Mouse (Mus musculus) hindbrain, embryonic 10.5 days (tissue): Measurements from ENCODE around the gene Slc25a28. TPM values are rescaled to one million over a fixed set of nuclear protein-coding genes. Genes with fewer than 3 reads are reported as not detected.

ENCODE experiments used
- DNase-seq: peaks from one replicate; pipeline ENCODE4 v3.0.0-alpha.2; 2017; ENCODE audit warnings: low spot score
- H3K27ac ChIP-seq: fragments of 300-500 bp; sonication (generic); 2 replicates; pipeline ENCODE4 v1.5.1; 2016; ENCODE audit warnings: mild to moderate bottlenecking, moderate library complexity
- H3K27me3 ChIP-seq: fragments of 300-500 bp; sonication (generic); 2 replicates; pipeline ENCODE4 v1.6.1; 2016; ENCODE audit warnings: mild to moderate bottlenecking; ENCODE audit not compliant: poor library complexity, insufficient read depth, severe bottlenecking
- H3K36me3 ChIP-seq: fragments of 300-500 bp; sonication (generic); 2 replicates; pipeline ENCODE4 v1.6.1; 2016; ENCODE audit warnings: mild to moderate bottlenecking, moderate library complexity
- H3K4me1 ChIP-seq: fragments of 300-500 bp; sonication (generic); replicated peaks from 2 replicates; pipeline ENCODE4 v1.6.1; 2016; ENCODE audit warnings: mild to moderate bottlenecking
- H3K4me3 ChIP-seq: fragments of 300-500 bp; sonication (generic); 2 replicates; pipeline ENCODE4 v1.5.1; 2016; ENCODE audit warnings: mild to moderate bottlenecking, moderate library complexity
- H3K9me3 ChIP-seq: fragments of 300-500 bp; sonication (generic); 2 replicates; pipeline ENCODE4 v1.6.1; 2016; ENCODE audit warnings: mild to moderate bottlenecking, moderate library complexity
- WGBS: fragments of 180-500 bp; shearing (Covaris S2); methylation state at CpG from one replicate; pipeline ENCODE4 v1.1.7; 2016; 5-methylcytosine and 5-hydroxymethylcytosine counted together
- polyA plus RNA-seq: library from polyadenylated mRNA; unstranded; fragments of >200 nt; fragmentation: Nextera tagmentation; extraction: Ambion mirVana; gene quantifications from 2 replicates; pipeline ENCODE4 v1.2.1, GENCODE M21; 2016

Slc25a28 gene
- polyA plus RNA-seq, 1 experiment from 2014 or later: 12.3 TPM

DNA sequence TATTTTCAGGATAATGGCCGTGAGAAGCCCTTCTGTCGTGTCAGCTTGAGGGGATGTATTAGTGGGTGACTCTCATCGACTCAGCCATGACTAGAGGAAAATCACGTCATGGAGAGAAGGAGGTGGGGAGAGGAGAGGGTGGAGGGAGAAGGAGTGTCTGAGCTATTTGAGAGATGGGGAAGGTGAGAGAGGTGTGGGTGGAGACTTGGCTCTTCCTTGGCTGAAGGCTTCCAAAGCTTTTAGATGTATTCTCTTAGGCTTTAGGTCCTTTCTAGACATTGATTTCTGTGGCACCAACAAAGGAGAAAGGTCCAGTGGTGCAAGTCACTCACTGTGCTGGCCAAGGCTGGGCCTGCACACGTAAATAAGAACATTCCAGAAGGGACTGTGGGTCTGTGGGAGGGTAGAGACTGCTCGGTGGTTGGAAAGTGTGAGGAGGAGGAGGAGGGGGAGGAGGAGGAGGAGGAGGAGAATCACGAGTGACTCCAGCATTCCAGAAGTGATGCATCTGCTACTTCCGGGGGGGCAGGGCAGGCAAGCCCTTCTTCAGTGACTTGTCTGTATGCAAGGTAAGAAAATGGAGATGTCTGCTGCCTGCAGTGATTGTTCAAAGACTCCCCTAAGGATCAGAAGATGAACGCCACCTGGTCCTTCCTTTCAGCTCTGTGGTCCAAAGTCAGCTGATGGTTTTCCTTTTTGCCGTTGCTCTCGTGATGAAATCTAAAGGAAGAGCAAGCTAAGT lies 24.5 kb upstream of the Slc25a28 start:
- peaks cover 5% of the 10 kb centered on the region; the same call in 1 of the 2 replicates for H3K9me3 ChIP-seq
- peaks cover 8% of the 10 kb centered on the region for H3K4me1 ChIP-seq
- no peak overlapping the region for H3K27ac ChIP-seq
- 78% methylated on average over 11 of the region's 11 CpGs for WGBS
- no peak overlapping the region for H3K4me3 ChIP-seq
- no peaks in the 10 kb centered on the region for H3K27me3 ChIP-seq
- DNase-seq: no peak
- peaks cover 49% of the 10 kb centered on the region for H3K36me3 ChIP-seq

DNA sequence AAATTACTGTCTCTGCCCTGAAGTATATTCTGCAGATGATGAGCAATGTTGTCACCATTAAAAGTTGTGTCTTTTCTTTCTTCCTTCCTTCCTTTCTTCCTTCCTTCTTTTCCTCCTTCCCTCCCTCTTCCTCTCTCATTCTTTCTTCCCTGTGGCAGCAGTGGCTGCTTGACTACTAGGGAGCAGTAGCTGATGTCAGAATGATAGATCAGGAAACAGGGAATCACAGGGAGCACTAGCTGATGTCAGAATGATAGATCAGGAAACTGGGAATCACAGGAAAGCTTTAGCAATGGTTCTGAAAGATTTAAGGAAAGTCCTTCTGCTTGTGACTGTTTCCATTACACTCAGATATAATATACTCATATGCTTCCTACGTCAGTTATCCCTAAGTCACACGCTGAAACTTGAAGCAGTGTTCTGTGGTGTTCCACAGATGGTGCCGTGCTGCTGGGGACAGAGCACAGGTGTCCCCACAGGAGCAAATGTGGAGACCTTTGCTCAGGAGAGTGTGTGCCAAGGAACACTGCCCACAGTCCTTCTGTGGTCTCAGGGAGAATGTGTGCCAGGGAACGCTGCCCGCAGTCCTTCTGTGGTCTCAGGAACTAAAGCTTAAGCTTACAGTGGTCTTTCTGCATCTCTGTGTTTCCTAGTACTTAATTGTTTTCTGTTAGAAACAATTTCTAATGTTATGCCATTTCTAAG lies 23.1 kb upstream of the Slc25a28 start:
- Histone ChIP-seq H3K27me3 (no peaks in the 10 kb centered on the region), H3K9me3 (0 out of 2 replicates have a peak, but pooled peaks cover 3% of the 10 kb centered on the region), H3K27ac (no peak overlapping the region), H3K36me3 (peaks cover 40% of the 10 kb centered on the region), H3K4me3 (no peak overlapping the region), H3K4me1 (peaks cover 8% of the 10 kb centered on the region)
- no peak for DNase-seq
- WGBS: 94% methylated on average over 5 of the region's 5 CpGs

DNA sequence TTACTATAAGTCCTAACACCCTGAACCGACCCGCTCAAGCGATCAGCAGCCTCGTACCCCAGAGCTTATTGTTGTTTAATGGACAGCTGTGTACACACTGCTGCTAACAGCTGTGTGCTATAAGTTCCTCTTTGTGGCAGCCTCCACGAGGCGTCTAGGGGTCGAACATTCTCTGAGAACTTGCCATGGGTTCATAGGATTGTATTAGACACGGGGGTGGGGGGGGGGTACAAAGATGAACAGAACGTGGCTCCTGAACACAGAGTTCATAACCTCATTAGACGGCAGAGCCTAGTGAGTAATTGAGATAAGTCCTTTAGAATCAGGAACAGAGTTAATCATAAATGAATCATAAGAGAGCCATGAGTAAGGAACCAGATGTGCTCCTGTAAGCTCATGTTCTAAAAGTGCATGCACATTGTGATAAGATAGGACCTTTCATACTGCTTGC lies 20.9 kb upstream of the Slc25a28 start:
- peaks cover 13% of the 10 kb centered on the region for H3K4me1 ChIP-seq
- no peak for DNase-seq
- no peak overlapping the region for H3K27ac ChIP-seq
- no peaks in the 10 kb centered on the region for H3K9me3 ChIP-seq
- H3K4me3 ChIP-seq: no peak overlapping the region
- H3K27me3 ChIP-seq: no peaks in the 10 kb centered on the region
- H3K36me3 ChIP-seq: peaks cover 34% of the 10 kb centered on the region
- 62% methylated on average over 10 of the region's 10 CpGs for WGBS

DNA sequence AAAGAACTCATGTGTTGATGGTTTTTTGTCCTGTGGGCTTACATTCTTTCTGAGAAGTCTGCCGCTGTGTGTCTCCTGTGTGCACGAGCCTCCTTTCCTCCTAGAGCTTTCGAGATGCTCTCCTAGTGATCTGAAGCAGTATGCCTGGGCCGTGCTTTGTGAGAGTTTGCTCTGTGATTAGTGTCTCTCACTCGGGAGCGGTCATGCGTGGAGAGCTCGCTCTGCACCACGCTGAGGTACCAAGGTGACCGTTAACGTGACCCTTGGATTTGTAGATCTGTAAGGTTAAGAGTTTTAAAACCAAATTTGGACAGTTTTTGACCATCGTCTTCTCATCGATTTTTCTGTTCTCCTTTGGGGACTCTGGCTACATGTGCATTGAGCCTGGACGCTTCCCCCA lies 18.1 kb upstream of the Slc25a28 start:
- H3K4me3 ChIP-seq: no peak overlapping the region
- peaks cover 13% of the 10 kb centered on the region for H3K36me3 ChIP-seq
- H3K4me1 ChIP-seq: peaks cover 28% of the 10 kb centered on the region
- H3K9me3 ChIP-seq: no peaks in the 10 kb centered on the region
- H3K27me3 ChIP-seq: 0 out of 2 replicates have a peak, but pooled peaks cover 7% of the 10 kb centered on the region
- DNase-seq: no peak
- WGBS: 60% methylated on average over 14 of the region's 14 CpGs
- H3K27ac ChIP-seq: no peak overlapping the region

DNA sequence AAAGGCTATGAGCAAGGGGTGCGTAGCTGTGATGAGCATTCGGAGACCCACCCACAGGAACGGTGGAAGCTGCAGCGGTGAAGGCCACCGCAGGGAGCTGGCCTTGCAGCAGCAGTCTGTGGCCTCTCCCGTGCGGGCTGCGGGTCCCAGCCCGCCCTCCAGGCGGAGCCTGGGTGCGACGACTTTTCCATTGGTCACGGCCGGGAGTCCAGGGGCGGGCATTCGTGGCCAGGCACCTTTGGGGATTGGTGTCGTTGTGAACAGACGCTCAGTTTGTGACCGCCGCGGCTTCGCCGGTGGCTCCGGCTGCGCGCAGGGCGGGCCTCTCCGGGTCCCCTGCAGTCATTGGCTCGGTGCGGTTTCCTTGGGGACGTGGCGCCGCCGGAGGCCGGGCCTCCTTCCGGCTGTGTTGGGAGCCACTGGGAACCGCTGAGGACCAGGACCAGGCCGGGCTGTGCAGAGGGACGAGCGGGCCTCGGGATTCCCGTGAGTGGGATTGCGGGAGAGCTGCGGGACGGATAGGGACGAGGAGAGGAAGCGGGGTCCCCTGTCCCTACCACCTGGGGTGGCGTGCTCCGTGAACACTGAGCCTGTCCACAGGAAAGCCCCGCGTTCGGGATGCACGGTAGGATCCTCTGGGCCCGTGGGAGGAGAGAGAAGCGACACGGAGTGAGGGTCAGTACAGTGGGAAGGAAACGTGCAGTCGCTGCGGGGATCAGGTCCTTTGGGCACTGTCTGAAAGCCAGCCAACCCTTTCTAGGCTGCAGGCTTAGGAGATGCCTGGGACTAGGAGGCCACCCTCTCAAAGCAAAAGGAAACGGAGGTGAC lies 15.0 kb upstream of the Slc25a28 start, which contains the start of gene Entpd7:
Gene Entpd7, plus strand, starts transcription at position 254 of the 828 bp plus-strand sequence.
- Histone ChIP-seq H3K4me1 (peaks cover 20% of the 10 kb centered on the region), H3K27me3 (0 out of 2 replicates have a peak, but pooled peaks cover 7% of the 10 kb centered on the region), H3K27ac (peak within 1 kb of the TSS; percentile 84), H3K36me3 (peaks cover 13% of the 10 kb centered on the region), H3K9me3 (no peaks in the 10 kb centered on the region), H3K4me3 (peak within 1 kb of the TSS; percentile 69)
- DNase-seq: peak; percentile 96
- under 1% methylated on average over 60 of the region's 60 CpGs for WGBS

DNA sequence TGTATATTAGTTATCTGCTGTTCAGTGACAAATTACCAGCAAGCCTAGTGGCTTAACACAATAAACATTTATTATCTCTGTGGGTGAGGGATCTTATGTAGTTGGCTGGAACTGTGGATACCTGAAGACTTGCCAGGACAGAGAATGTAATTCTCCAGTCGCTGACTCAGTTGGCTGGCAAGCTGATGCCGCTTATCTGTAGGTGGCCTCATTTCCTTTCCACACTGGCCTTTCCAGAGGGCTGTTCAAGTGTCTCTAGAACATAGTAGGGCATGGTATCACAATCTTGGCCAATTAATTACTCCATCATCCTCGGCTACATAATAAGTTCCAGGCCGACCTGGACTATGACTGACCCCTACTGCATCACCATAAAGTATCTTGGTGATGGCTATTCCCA lies 6.9 kb upstream of the Slc25a28 start:
- DNase-seq: no peak
- H3K4me1 ChIP-seq: peaks cover 2% of the 10 kb centered on the region
- H3K27me3 ChIP-seq: peaks cover 14% of the 10 kb centered on the region
- no peaks in the 10 kb centered on the region for H3K9me3 ChIP-seq
- H3K4me3 ChIP-seq: no peak overlapping the region
- no peak overlapping the region for H3K27ac ChIP-seq
- no peaks in the 10 kb centered on the region for H3K36me3 ChIP-seq
- WGBS: 87% methylated on average over 4 of the region's 4 CpGs

DNA sequence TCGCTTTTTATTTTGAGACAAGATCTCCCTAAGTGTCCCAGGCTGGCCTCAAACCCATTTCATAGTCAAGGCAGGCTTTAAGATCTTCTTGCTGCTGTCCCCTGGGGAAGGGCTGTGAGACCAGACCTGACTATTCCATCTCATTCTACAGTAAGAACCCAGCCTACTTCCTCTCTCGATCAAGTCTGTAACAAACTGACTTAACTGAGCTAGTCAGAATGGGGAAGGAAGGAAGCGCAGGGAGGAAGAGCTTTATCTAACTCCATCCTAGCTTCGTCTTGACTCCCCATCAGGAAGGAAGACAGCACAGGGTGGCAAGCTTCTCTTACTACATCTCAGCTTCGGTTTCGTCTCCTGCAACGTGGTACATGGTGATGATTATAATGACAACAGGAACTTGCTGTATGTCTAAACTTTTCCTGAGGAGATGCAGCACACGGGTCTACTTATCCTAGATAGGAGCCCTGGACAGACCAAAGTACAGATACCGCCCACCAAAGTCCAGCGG lies 4.8 kb upstream of the Slc25a28 start:
- DNase-seq: no peak

DNA sequence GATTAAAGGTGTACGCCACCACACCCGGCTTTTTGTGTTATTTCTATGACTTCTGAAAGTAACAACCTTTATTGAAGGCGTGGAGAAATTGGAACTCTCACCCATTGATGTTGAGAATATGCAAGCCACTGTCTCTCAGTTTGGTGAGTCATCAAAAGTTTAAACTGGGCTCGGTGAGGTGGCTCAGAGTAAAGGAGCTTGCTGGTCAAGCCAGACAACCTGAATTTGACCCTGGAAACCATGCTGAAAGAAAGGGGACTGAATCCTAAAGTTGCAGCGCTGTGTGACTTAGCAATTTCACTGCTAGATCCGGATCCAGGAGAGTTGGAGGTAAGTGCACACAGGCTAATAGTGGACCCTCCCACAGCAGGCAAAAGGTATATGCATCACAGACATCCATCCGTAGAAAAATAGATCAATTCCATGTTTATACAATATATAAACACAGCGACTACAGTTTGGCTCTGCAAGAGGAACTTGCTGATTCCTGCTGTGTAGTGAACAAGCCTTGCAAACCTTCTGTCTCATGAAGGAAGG lies 3.9 kb upstream of the Slc25a28 start:
- WGBS: 83% methylated on average over 8 of the region's 8 CpGs
- DNase-seq: no peak
- peaks cover 15% of the 10 kb centered on the region for H3K27me3 ChIP-seq
- H3K4me3 ChIP-seq: no peak overlapping the region
- no peaks in the 10 kb centered on the region for H3K36me3 ChIP-seq
- peaks cover 18% of the 10 kb centered on the region for H3K4me1 ChIP-seq
- H3K9me3 ChIP-seq: no peaks in the 10 kb centered on the region
- no peak overlapping the region for H3K27ac ChIP-seq

More for the DNA sequence above, 4.8 kb upstream of the Slc25a28 start:
- Histone ChIP-seq H3K36me3 (no peaks in the 10 kb centered on the region), H3K9me3 (no peaks in the 10 kb centered on the region), H3K27me3 (peaks cover 15% of the 10 kb centered on the region), H3K27ac (no peak overlapping the region), H3K4me3 (no peak overlapping the region), H3K4me1 (peaks cover 11% of the 10 kb centered on the region)
- WGBS: 85% methylated on average over 10 of the region's 10 CpGs

DNA sequence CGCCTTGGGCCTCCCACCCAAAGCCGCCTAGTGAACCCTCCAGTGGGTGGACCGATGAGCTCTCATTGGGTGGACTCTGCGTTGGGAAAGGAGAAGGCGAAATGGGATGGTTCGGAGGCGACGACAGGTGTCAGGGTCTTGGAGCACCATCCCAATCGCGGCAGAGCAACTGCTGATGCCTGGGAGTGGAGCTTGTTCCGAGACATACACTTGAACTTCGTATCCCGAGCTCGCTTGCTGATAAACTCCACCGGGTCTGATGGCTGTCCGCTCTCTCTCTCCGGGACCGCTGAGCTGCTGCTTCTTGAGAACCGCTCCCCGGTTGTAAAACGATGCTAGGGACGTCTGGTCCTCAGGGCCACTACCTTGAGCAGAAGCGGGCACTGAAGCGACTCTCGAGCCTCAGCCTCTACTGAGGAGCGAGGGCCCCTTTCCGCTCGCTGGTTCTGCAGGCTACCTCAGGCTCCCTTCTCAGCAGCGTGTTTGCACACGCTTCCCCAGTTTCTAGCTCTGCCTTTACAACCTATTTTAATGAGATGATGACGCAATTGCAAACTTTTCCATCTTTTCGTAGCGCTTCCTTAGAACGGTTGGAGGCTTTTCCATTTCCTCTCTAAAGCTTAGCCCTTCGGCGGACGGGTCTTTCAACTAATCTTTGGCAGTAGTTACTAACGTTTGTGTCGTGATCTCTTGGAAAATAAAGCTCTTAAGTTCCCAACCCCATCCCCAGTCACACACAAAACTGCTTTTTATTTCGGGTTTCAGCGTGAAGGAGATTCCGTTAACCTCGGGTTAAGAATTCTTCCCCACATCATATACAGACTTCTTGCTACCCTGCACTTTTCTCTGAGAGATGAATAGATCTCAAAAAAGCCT lies 1.1 kb upstream of the Slc25a28 start:
- Histone ChIP-seq H3K4me1 (peaks cover 29% of the 10 kb centered on the region), H3K27ac (peak overlapping the region; percentile 93), H3K36me3 (no peaks in the 10 kb centered on the region), H3K4me3 (peak overlapping the region; percentile 96), H3K9me3 (no peaks in the 10 kb centered on the region), H3K27me3 (peaks cover 15% of the 10 kb centered on the region)
- 3% methylated on average over 43 of the region's 43 CpGs for WGBS
- DNase-seq: no peak

DNA sequence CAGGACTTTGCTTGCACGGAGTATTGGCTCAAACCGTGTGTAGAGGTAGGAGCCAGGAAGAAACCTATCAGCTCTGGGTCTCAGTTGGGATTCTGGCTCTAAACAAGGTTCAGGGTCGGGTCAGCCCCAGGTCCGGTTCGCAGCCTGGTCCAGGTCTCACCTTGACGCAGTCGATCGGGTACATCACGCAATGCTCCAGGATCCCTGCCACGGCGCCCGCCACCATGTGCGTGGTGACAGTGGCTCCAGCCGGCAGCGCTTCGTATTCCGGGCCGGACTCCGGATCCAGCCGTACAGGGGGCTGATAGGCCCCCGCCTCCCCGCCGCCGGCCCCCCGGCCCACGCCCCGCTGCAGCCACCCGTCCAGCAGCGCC lies 378 bp downstream of the Slc25a28 start:
- Histone ChIP-seq H3K27me3 (peaks cover 15% of the 10 kb centered on the region), H3K4me3 (peak overlapping the region; percentile 96), H3K4me1 (peaks cover 31% of the 10 kb centered on the region), H3K27ac (peak overlapping the region; percentile 93), H3K36me3 (no peaks in the 10 kb centered on the region), H3K9me3 (no peaks in the 10 kb centered on the region)
- WGBS: under 1% methylated on average over 29 of the region's 29 CpGs
- DNase-seq: no peak

DNA sequence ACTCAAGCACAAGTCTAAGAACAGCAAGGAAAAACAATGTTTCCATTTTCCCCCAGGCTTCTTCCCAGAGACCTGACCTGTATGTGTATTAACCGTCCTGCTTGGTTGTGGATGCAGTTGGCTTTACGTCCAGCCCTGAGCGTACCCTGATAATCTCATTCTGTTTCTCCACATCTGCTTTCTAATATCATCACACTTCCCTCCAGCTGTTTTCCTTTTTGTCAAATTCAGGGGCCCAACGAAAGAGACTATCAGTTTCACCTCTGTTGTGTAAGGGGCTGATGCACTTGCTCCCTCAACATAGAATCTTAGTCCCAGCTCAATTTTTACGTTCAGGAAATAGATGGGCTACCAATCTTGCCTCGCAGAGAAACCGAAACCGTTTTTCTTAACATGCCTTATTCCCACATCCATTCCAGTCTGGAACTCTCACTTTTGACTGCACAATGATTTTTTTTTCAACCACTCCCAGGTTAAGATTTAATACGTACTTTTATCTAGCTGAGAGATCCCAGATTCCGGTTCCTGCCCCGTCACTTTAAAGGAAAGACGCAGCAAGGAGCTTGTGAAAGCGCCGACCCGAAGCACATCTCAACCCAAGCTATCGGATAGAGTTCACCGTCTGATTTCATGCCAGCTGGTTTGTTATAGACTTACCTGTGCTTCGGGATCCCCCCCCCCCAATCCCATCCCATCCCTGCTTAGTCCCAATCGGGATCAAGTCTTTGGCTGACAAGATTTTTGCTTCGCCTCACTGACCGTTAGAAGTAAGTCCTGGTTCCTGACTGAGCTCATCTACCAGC lies 967 bp downstream of the Slc25a28 start:
- H3K4me1 ChIP-seq: peaks cover 33% of the 10 kb centered on the region
- DNase-seq: no peak
- H3K9me3 ChIP-seq: no peaks in the 10 kb centered on the region
- 16% methylated on average over 21 of the region's 21 CpGs for WGBS
- peak overlapping the region; percentile 93 for H3K27ac ChIP-seq
- H3K36me3 ChIP-seq: no peaks in the 10 kb centered on the region
- peaks cover 15% of the 10 kb centered on the region for H3K27me3 ChIP-seq
- peak overlapping the region; percentile 96 for H3K4me3 ChIP-seq
